Mouse (Mus musculus) liver, embryonic 14.5 days (tissue): Measurements from ENCODE around the gene Mthfs. TPM values are rescaled to one million over a fixed set of nuclear protein-coding genes. Genes with fewer than 3 reads are reported as not detected.
A peak's percentile ranks its signal among the peaks of the same experiment; 100 is the strongest.
"Not testable (repeated sequence)": the region's sequence is repeated elsewhere in the genome, so short reads cannot be mapped to it uniquely, and the experiment has no call there.

ENCODE experiments used
- ATAC-seq: fragments of 200-750 bp; cut with Nextera tagmentation; 2 replicates; pipeline ENCODE4 v1.8.0; 2017; ENCODE audit warnings: moderate number of reproducible peaks, mild to moderate bottlenecking, moderate library complexity; ENCODE audit not compliant: insufficient read depth
- DNase-seq, 3 experiments: peaks; one replicate each; pipeline ENCODE4 v3.0.0-alpha.2; 2012 to 2013; ENCODE audit warnings: low read depth in 3 of 3, low spot score in 3 of 3
- H3K27ac ChIP-seq: fragments of 300-500 bp; sonication (generic); 2 replicates; pipeline ENCODE4 v1.5.1; 2014; ENCODE audit warnings: moderate library complexity, mild to moderate bottlenecking, control low read depth, inconsistent platforms
- H3K27me3 ChIP-seq: fragments of 300-500 bp; sonication (generic); 2 replicates; pipeline ENCODE4 v1.6.1; 2014; ENCODE audit warnings: mild to moderate bottlenecking, low read length, moderate library complexity; ENCODE audit not compliant: control insufficient read depth, insufficient read depth
- H3K36me3 ChIP-seq: fragments of 300-500 bp; sonication (generic); replicated peaks from 2 replicates; pipeline ENCODE4 v1.6.1; 2014; ENCODE audit warnings: low read depth; ENCODE audit not compliant: control insufficient read depth, insufficient read depth
- H3K4me1 ChIP-seq, 2 experiments: fragments of 200-500 bp in 1 of 2; fragments of 300-500 bp in 1 of 2; sonication (generic) in 1 of 2; replicated peaks; 2 replicates each; pipeline ENCODE4 v1.6.1; 2012 to 2014; ENCODE audit warnings: antibody characterized with exemption in 1 of 2, inconsistent platforms in 1 of 2, low read length in 1 of 2; ENCODE audit not compliant: control insufficient read depth in 2 of 2, insufficient read depth in 2 of 2
- H3K4me2 ChIP-seq: fragments of 300-500 bp; sonication (generic); 2 replicates; pipeline ENCODE4 v1.6.1; 2014; ENCODE audit warnings: low read depth, mild to moderate bottlenecking, control low read depth, moderate library complexity
- H3K4me3 ChIP-seq, 2 experiments: fragments of 200-500 bp in 1 of 2; fragments of 300-500 bp in 1 of 2; sonication (generic) in 1 of 2; 2 replicates each; pipeline ENCODE4 v1.5.1; 2012 to 2014; ENCODE audit warnings: low read depth in 2 of 2, low read length in 2 of 2, mild to moderate bottlenecking in 2 of 2, control low read depth in 1 of 2, inconsistent platforms in 1 of 2, moderate library complexity in 1 of 2; ENCODE audit not compliant: insufficient read depth in 1 of 2
- H3K9ac ChIP-seq: fragments of 300-500 bp; sonication (generic); replicated peaks from 2 replicates; pipeline ENCODE4 v1.6.1; 2014; ENCODE audit warnings: mild to moderate bottlenecking, control low read depth, moderate library complexity
- H3K9me3 ChIP-seq: fragments of 300-500 bp; sonication (generic); 2 replicates; pipeline ENCODE4 v1.6.1; 2016; ENCODE audit warnings: low read length, mixed read lengths; ENCODE audit not compliant: control insufficient read depth
- CTCF ChIP-seq: IDR thresholded peaks from 2 replicates; pipeline ENCODE4 v1.5.1; 2016; ENCODE audit warnings: antibody characterized with exemption, low read depth, control low read depth
- WGBS: fragments of 180-500 bp; shearing (Covaris S2); extraction: QIAGEN DNeasy Blood & Tissue Kit; methylation state at CpG from one replicate; pipeline ENCODE4 v1.1.7; 2014; ENCODE audit not compliant: insufficient replicate concordance; 5-methylcytosine and 5-hydroxymethylcytosine counted together
- polyA plus RNA-seq, 2 experiments: library from polyadenylated mRNA; depleted of rRNA in 1 of 2; stranded (reverse) in 1 of 2; unstranded in 1 of 2; fragments of >200 nt; fragmentation: Nextera tagmentation in 1 of 2; extraction: Ambion mirVana in 1 of 2; gene quantifications; 2 replicates each; pipeline versions ENCODE4 v1.2.1 to v1.2.3; 2012 to 2014

Mthfs gene
- polyA plus RNA-seq (2012; rRNA removed) (4.9 and 8.1 TPM in 2 replicates), polyA plus RNA-seq (2014; fragmentation: Nextera tagmentation; extraction: Ambion mirVana) (11.7 and 13.8 TPM in 2 replicates)

DNA sequence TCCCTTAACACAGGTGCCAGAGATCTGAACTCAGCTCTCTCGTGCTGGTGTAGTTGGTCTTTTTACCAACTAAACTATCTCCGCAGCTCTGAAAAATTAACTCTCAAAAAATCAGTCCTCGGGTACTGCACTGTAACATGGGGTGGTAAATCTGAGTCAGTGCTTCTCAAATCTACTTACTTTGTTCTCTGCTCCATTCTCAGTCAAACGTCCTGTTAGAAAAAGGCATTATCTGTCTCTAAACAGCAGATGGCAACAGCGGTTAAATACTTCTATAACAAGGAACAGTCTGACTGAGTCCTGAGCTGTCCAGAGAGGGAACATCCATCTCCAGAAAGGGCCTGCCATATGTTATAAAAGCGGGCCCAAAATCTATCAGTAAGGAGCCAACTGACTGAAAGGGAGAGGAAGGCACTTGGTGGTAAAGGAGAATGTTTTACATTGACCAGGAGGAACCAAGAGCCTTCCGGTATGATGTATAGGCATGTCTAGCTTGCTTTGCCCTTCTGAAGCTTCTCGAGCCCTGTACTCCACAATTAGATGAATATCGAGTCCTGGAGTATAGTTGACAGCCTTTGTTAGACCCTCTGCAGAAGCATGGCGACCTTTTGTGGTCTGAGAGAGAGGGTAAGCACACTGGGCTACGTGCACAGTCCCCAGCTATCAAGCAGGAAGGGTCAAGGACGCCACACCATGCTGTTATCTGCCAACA lies at the start of gene Mthfs:
TSS of gene Mthfs (plus strand) at position 324 of the 712 bp plus-strand sequence.
- Histone ChIP-seq H3K9ac (peak within 1 kb of the TSS; percentile 34; the same call in 1 of the 2 replicates), H3K4me3 (peak within 1 kb of the TSS; percentile 39 to 56), H3K4me2 (peak within 1 kb of the TSS; percentile 54)
- H3K36me3 ChIP-seq, DNase-seq, H3K9me3 ChIP-seq, H3K27me3 ChIP-seq, H3K27ac ChIP-seq, H3K4me1 ChIP-seq: not testable (repeated sequence)
- peak; percentile 46 for ATAC-seq
- 22% methylated on average over 9 of the region's 12 CpGs for WGBS

GRCm38 (mm10) chr9:89172539-89172938 lies 37.9 kb upstream of the Mthfs start:
- H3K4me1 ChIP-seq, H3K4me3 ChIP-seq, H3K36me3 ChIP-seq, H3K27me3 ChIP-seq, ATAC-seq, DNase-seq, H3K27ac ChIP-seq, H3K4me2 ChIP-seq, H3K9ac ChIP-seq, H3K9me3 ChIP-seq: not testable (repeated sequence)

GRCm38 (mm10) chr9:89178833-89179232 lies 31.6 kb upstream of the Mthfs start:
- 26% methylated on average over 2 of the region's 3 CpGs for WGBS

GRCm38 (mm10) chr9:89179469-89179868 lies 31.0 kb upstream of the Mthfs start:
- H3K4me3 ChIP-seq, H3K9me3 ChIP-seq, H3K4me2 ChIP-seq, DNase-seq, H3K9ac ChIP-seq, H3K27ac ChIP-seq, H3K27me3 ChIP-seq, H3K4me1 ChIP-seq, ATAC-seq, H3K36me3 ChIP-seq: not testable (repeated sequence)
- WGBS, result 32% methylated on average over 2 of the region's 4 CpGs

More at GRCm38 (mm10) chr9:89178833-89179232, 31.6 kb upstream of the Mthfs start:
- not testable (repeated sequence) for H3K9me3 ChIP-seq, H3K4me3 ChIP-seq, H3K36me3 ChIP-seq, H3K4me2 ChIP-seq, H3K4me1 ChIP-seq, ATAC-seq, H3K27ac ChIP-seq, H3K27me3 ChIP-seq, H3K9ac ChIP-seq, DNase-seq
- peak; percentile 31 for TF ChIP-seq CTCF

GRCm38 (mm10) chr9:89187006-89187405 lies 23.5 kb upstream of the Mthfs start:
- not testable (repeated sequence) for ATAC-seq, H3K27ac ChIP-seq, H3K36me3 ChIP-seq, H3K27me3 ChIP-seq, H3K4me1 ChIP-seq, H3K4me2 ChIP-seq, H3K4me3 ChIP-seq, H3K9ac ChIP-seq, H3K9me3 ChIP-seq, DNase-seq
- 63% methylated on average over 15 of the region's 15 CpGs for WGBS

GRCm38 (mm10) chr9:89195483-89195882 lies 15.0 kb upstream of the Mthfs start:
- not testable (repeated sequence) for H3K9me3 ChIP-seq, H3K9ac ChIP-seq, H3K4me1 ChIP-seq, H3K27me3 ChIP-seq, H3K4me3 ChIP-seq, ATAC-seq, H3K4me2 ChIP-seq, DNase-seq, H3K27ac ChIP-seq, H3K36me3 ChIP-seq

DNA sequence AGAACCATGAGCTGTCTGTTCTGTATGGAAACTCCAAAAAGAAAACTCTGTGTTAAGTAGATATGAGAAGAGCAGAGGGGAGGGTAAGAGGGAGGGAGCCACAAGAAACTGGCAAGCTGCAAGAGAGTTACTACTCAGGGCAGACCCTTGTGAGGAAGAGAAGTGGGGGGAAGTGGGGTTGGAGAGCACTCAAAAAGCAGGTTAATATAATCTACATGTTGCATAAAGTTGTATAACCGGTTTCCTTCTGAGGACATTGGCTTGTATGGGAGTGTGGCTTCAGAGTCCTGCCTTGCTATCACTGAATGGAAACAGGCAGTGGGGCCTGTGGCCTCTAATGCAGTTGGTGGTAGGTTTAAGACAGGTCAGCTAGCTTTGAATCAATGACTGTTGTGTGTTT lies 13.0 kb upstream of the Mthfs start:
- not testable (repeated sequence) for H3K4me3 ChIP-seq, H3K9me3 ChIP-seq, H3K36me3 ChIP-seq, ATAC-seq, H3K27ac ChIP-seq, H3K9ac ChIP-seq, H3K4me2 ChIP-seq, H3K4me1 ChIP-seq, DNase-seq, H3K27me3 ChIP-seq
- no CpG with 5 or more reads among the region's 1 CpGs for WGBS

DNA sequence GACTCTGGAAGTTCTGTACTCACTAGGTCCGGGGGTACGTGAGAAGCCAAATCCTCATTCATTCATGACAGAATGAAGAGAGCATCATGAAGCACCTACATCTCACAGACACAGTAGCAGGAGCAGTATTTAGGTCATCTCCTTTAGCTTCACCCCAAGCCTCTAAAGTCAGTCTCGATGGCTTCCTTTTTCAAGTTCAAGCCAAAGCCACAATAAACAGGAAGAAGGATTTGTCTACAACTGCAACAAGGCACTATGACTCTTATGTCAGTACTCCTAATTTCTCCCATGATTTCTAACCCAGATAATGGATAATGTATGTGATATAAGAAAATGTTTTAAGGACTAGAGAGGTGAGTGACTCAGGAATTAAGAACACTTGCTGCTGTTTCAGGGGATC lies 12.1 kb upstream of the Mthfs start:
- H3K9ac ChIP-seq, H3K4me3 ChIP-seq, ATAC-seq, H3K27ac ChIP-seq, H3K9me3 ChIP-seq, H3K4me2 ChIP-seq, DNase-seq, H3K36me3 ChIP-seq, H3K27me3 ChIP-seq, H3K4me1 ChIP-seq: not testable (repeated sequence)
- 60% methylated on average over 3 of the region's 3 CpGs for WGBS
